Mouse (Mus musculus) ES-Bruce4 (cell line): ENCODE results near the gene Pax1. TPM values are rescaled to one million over a fixed set of nuclear protein-coding genes. Genes with fewer than 3 reads are reported as not detected.

Source experiments
- H3K27ac ChIP-seq: 2 replicates; pipeline ENCODE4 v1.5.1; 2012; ENCODE audit warnings: low read length, inconsistent platforms; ENCODE audit not compliant: insufficient read depth
- H3K27me3 ChIP-seq: 2 replicates; pipeline ENCODE4 v1.6.1; 2012; ENCODE audit warnings: mild to moderate bottlenecking, low read length, inconsistent platforms; ENCODE audit not compliant: control insufficient read depth, poor library complexity, insufficient read depth, severe bottlenecking
- H3K36me3 ChIP-seq: 2 replicates; pipeline ENCODE4 v1.6.1; 2012; ENCODE audit warnings: inconsistent platforms, mild to moderate bottlenecking, low read length, moderate library complexity; ENCODE audit not compliant: control insufficient read depth, poor library complexity, insufficient read depth, severe bottlenecking
- H3K4me1 ChIP-seq: one replicate; pipeline ENCODE4 v1.8.1; 2011; ENCODE audit warnings: low read length; ENCODE audit not compliant: control insufficient read depth, insufficient read depth
- H3K4me3 ChIP-seq: 2 replicates; pipeline ENCODE4 v1.5.1; 2011; ENCODE audit warnings: low read depth, mild to moderate bottlenecking, low read length
- H3K9ac ChIP-seq: 2 replicates; pipeline ENCODE4 v1.6.1; 2012; ENCODE audit warnings: low read depth, mild to moderate bottlenecking, inconsistent platforms; ENCODE audit not compliant: poor library complexity, severe bottlenecking
- H3K9me3 ChIP-seq: replicated peaks from 2 replicates; pipeline ENCODE4 v1.6.1; 2012; ENCODE audit warnings: mild to moderate bottlenecking, low read length, inconsistent platforms; ENCODE audit not compliant: control insufficient read depth, poor library complexity, insufficient read depth, severe bottlenecking
- CTCF ChIP-seq: IDR thresholded peaks from one replicate; pipeline ENCODE4 v1.8.1; 2011; ENCODE audit warnings: low read depth, low read length
- EP300 ChIP-seq: IDR thresholded peaks from 2 replicates; pipeline ENCODE4 v1.6.1; 2011; ENCODE audit warnings: low read depth, low read length; ENCODE audit not compliant: insufficient read depth
- POLR2A ChIP-seq: IDR thresholded peaks from one replicate; pipeline ENCODE4 v1.8.1; 2011; ENCODE audit warnings: low read length; ENCODE audit not compliant: insufficient read depth
- polyA plus RNA-seq: library from polyadenylated mRNA; stranded (reverse); fragments of >200 nt; gene quantifications from 2 replicates; pipeline ENCODE4 v1.2.4, GENCODE M21; 2011; ENCODE audit warnings: low read depth; ENCODE audit not compliant: missing spikeins, insufficient read depth, insufficient read length

Gene Pax1
- not detected in 2 replicates for polyA plus RNA-seq

DNA sequence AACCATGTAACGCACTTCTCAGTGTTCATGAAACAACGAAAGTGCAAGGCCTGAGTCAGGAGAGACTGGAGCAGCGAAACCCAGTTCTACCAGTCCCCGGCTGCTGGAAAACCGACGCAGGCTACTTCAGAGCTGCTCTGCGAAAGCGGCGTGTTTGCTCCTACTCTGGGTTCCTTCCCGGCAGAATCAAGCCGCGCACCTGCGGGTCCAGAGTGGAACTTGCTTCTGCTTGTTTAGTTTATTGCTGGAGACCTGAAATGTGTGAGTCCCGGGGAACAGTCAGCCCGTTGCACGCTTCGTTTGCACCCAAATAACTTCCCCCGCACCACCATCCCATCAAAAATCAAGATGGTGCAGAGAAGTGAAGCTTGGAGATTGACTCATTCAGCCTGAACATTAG is at the start of gene Pax1:
Gene Pax1 (plus strand): TSS at position 345 of the 400 bp plus-strand sequence.
- H3K36me3 ChIP-seq: no peaks in the 10 kb centered on the region
- TF ChIP-seq EP300 (no peak), CTCF (no peak), POLR2A (no peak)
- H3K27me3 ChIP-seq: peaks cover 37% of the 10 kb centered on the region
- H3K9me3 ChIP-seq: no peaks in the 10 kb centered on the region
- H3K27ac ChIP-seq: no peak within 1 kb of the TSS
- 0 out of 2 replicates have a peak within 1 kb of the TSS, but pooled peaks have one; percentile 6 for H3K9ac ChIP-seq
- H3K4me3 ChIP-seq: peak within 1 kb of the TSS; percentile 43
- H3K4me1 ChIP-seq: no peaks in the 10 kb centered on the region

DNA sequence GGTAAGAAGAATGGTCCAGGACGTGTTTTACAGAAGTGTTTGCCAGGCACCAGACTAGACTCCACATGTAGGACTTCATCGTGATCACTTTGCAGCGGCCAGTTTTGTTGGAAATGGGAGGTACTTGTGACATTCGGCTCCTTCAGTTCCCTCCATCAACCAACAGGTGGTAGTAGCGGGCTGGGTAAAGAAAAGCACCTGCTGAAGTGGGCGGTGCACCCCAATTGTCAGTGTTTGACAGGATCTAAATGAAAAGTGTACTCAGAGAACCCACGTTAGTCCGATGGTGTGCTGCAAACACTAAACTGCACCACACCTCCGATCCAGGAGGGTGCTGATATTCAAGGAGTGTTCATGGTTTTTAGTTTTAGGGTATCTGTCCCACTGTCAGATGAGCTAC is 40.7 kb upstream of the Pax1 start:
- no peak for TF ChIP-seq POLR2A
- peak; percentile 65 for TF ChIP-seq CTCF
- no peak for TF ChIP-seq EP300
- Histone ChIP-seq H3K9me3 (0 out of 2 replicates have a peak, but pooled peaks cover 2% of the 10 kb centered on the region), H3K36me3 (no peaks in the 10 kb centered on the region), H3K27ac (no peak overlapping the region), H3K27me3 (no peaks in the 10 kb centered on the region; the same call in 1 of the 2 replicates), H3K9ac (no peak overlapping the region), H3K4me1 (no peaks in the 10 kb centered on the region), H3K4me3 (no peak overlapping the region)

DNA sequence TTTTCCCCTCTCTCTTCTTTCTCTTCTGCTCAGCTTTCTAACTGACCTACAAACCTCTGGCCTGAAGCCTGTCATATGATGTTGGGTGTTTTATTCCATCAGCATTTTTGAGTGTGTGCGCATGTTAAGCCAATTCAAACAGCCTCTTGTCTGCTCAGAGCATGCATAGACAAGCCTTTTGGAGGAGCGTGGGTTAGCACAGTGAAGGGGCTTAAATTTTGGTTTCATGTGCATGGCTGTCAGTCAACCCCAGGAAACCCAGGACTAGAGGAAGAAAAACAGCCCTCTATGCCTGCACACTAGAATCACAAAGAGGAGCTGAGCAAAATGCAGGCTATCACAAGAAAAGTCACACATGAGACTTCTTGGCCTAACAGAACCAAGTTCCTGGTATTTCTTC is 36.5 kb upstream of the Pax1 start:
- Histone ChIP-seq H3K9ac (no peak overlapping the region), H3K36me3 (no peaks in the 10 kb centered on the region), H3K27me3 (no peaks in the 10 kb centered on the region), H3K4me1 (no peaks in the 10 kb centered on the region), H3K9me3 (0 out of 2 replicates have a peak, but pooled peaks cover 2% of the 10 kb centered on the region), H3K4me3 (no peak overlapping the region), H3K27ac (no peak overlapping the region)
- no peak for TF ChIP-seq POLR2A
- no peak for TF ChIP-seq CTCF
- no peak for TF ChIP-seq EP300

DNA sequence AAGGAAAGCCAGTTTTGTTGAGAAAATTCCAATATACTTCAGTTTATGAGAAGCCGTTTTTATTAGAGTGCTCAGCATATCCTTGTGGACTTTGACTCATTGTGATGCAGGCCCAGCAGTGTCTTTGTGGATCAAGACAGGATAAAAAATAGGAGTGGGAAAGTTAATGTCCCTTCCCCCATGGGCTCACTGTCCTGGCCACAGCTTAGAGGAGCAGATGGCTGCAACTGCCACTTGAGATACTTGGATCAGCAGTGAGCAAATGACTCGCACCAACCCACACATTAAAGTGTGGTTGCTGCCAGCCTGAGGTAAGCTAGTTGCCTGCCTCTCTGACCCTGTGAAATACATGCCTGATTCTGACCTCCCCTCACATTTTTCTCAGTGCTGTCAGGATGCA is 29.0 kb upstream of the Pax1 start:
- no peaks in the 10 kb centered on the region for H3K36me3 ChIP-seq
- H3K4me1 ChIP-seq: no peaks in the 10 kb centered on the region
- no peak overlapping the region for H3K27ac ChIP-seq
- H3K4me3 ChIP-seq: no peak overlapping the region
- H3K9me3 ChIP-seq: no peaks in the 10 kb centered on the region
- TF ChIP-seq POLR2A: no peak
- no peak for TF ChIP-seq CTCF
- TF ChIP-seq EP300: no peak
- H3K27me3 ChIP-seq: no peaks in the 10 kb centered on the region
- H3K9ac ChIP-seq: no peak overlapping the region

DNA sequence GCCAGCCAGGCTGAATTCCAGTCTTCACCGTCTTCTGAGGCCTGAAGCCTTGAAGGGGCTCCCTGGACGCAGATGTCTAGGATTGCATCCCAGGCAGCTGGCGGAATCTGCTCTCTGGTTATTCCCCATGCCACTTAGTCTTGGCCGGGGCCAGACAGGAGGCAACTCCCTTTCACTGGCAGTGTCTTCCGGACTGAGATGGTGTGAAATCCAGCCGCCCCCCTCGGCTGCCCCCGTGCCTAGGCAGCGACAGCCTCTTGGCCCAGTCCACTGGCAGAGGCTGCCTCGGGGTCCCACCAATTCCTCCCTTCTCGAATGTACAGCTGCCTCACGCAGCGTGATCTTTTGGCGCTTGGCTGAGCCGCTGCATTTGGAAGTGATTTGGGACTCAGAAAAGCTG is 23.0 kb upstream of the Pax1 start:
- TF ChIP-seq POLR2A (no peak), CTCF (no peak), EP300 (no peak)
- Histone ChIP-seq H3K4me1 (no peaks in the 10 kb centered on the region), H3K27ac (no peak overlapping the region), H3K9me3 (no peaks in the 10 kb centered on the region), H3K9ac (no peak overlapping the region), H3K36me3 (no peaks in the 10 kb centered on the region), H3K4me3 (no peak overlapping the region), H3K27me3 (no peaks in the 10 kb centered on the region)

DNA sequence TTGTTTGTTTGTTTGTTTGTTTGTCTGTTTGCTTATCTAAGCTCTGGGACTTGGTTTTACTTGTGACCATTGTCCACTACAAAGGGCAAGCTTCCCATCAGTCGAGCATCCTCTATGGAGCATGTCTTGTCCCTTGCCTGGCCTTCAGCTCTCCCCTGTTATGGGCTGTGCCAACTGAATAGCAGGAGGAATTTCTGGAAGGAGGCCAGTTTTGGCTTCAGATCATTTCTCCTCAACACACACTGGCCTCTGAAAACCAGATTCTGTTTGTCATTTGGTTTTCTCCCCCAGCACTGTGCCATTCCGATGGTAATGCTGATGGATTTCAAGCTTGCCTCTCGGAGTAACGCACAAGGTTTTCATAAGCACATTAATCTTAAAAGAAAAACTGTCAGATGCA is 21.9 kb upstream of the Pax1 start:
- no peak overlapping the region for H3K27ac ChIP-seq
- no peaks in the 10 kb centered on the region for H3K36me3 ChIP-seq
- no peaks in the 10 kb centered on the region for H3K27me3 ChIP-seq
- no peak for TF ChIP-seq EP300
- TF ChIP-seq POLR2A: no peak
- no peak for TF ChIP-seq CTCF
- H3K9ac ChIP-seq: no peak overlapping the region
- H3K4me3 ChIP-seq: no peak overlapping the region
- no peaks in the 10 kb centered on the region for H3K9me3 ChIP-seq
- H3K4me1 ChIP-seq: no peaks in the 10 kb centered on the region
